Mouse (Mus musculus) olfactory bulb, adult 2 months (tissue): ENCODE results near the gene Muc5b.

Experiments
- CTCF ChIP-seq: fragments of 200-500 bp; IDR thresholded peaks from 2 replicates; pipeline ENCODE4 v1.5.1; 2012; ENCODE audit warnings: low read depth, mild to moderate bottlenecking, low read length, moderate library complexity; ENCODE audit not compliant: insufficient read depth
- POLR2A ChIP-seq: fragments of 200-500 bp; IDR thresholded peaks from 2 replicates; pipeline ENCODE4 v1.6.1; 2012; ENCODE audit warnings: mild to moderate bottlenecking, low read depth, low read length, moderate library complexity; ENCODE audit not compliant: insufficient read depth

DNA sequence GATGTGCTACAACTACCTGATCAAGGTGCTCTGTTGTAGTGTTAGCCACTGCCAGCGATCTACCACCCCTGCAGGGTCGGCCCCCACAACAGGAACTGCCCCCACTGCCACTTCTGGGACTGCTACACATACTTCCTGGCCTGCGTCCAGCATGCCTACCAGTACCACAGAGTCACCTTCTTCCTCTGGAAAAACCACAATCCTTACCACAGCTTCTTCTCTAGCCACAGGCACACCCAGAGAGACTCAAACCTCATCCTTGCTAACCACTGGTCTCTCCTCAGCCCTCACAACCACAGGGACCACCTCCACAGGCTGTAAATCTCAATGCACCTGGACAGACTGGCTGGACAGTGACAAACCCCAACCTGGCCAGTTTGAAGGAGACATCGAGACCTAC lies 22.2 kb downstream of the Muc5b start:
- TF ChIP-seq CTCF, result no peak
- TF ChIP-seq POLR2A, result no peak
